Mouse (Mus musculus) heart, postnatal 0 days (tissue): ENCODE data around the gene Pml.

Source experiments
- CTCF ChIP-seq: IDR thresholded peaks from 2 replicates; pipeline ENCODE4 v1.5.1; 2016; ENCODE audit warnings: antibody characterized with exemption, control low read depth, low read depth
- EP300 ChIP-seq: IDR thresholded peaks from 2 replicates; pipeline ENCODE4 v1.6.1; 2016; ENCODE audit warnings: antibody characterized with exemption, low read depth

DNA sequence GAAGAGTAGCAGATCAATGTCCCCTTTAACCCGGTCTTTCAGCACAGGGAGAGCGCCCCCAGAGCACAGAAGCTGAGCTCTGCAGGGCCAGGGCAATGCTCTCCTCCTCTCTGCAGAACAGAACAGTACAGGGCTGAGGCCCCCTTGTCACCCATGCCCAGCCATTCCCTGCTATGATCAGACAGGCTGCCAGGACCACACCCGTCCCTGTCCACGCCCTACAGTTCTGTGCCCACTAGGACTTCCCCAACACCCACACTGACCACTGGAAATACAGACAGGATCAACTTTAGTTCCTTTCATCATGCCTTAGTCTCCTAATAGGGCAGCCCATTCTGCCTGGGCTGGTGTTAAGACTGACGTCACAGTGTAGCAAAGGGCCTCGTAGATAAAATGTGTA, 47.5 kb upstream of the Pml start:
- TF ChIP-seq EP300 (no peak), CTCF (no peak)
